Mouse (Mus musculus) left cerebral cortex, postnatal 36 days (tissue): ENCODE results near the gene Fcgrt. TPM values are rescaled to one million over a fixed set of nuclear protein-coding genes. Genes with fewer than 3 reads are reported as not detected.
"Not testable (repeated sequence)": the region's sequence is repeated elsewhere in the genome, so short reads cannot be mapped to it uniquely, and the experiment has no call there.

ENCODE experiments used
- DNase-seq, 2 experiments: peaks; one replicate each; pipeline ENCODE4 v3.0.0; 2021 to 2022; ENCODE audit warnings: low spot score in 2 of 2, mixed read lengths in 1 of 2
- intact Hi-C: fragments of 180-260 bp; cut with DNase I; formaldehyde crosslinking; loops from one replicate; pipeline ENCODE4 v1.15.1; 2025
- total RNA-seq, 2 experiments: library from RNA; stranded (reverse); gene quantifications; 2 replicates each; pipeline ENCODE4 v1.2.3; 2021

Gene Fcgrt
- total RNA-seq = 10 to 100 TPM; 22.3 to 22.7 TPM

DNA sequence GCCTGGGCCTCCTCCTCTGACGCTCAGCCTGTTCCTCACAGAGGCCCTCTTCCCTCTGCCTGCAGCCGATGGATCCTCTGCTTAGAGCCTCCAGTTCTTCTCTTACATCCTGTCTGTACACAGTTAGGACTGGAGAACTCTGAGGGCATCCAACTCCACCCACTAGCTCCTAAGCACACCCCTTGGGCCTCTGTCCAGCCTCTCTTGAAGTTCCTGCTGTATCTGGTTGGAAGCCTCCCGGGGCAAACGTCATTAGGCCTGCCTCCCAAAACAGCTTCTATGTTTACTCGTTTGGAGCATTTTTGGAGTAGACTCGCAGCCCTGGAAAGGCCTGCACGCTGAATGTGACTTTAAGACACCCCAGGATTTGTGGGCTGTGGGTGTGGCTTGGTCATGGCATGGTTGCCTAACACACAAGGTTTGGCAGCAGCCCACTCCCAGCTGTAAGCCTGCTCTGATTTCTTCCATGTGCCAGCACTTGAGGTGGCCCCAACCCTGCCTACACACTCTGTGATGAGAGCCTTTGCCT, at the start of gene Fcgrt:
Fcgrt (minus strand) TSS at position 200 of the 529 bp plus-strand sequence.
- peak; percentile 18 to 33 for DNase-seq
- intact Hi-C loops = no loop called here

DNA sequence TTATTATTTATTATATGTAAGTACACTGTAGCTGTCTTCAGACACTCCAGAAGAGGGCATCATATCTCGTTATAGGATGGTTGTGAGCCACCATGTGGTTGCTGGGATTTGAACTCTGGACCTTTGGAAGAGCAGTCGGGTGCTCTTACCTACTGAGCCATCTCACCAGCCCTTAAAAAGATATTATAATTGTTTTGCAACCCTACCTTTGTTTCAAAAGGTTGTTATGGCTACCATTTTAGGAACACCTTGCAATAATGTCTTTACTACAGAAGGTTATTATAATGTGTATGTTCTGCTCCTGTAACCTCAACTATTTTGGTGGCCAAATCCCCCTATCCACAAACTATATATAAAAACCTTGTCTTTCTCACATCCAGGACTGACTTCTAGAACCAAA, 49.4 kb upstream of the Fcgrt start:
- DNase-seq, intact Hi-C loops: not testable (repeated sequence)

- intact Hi-C loops = no loop called here
- DNase-seq = no peak
Observed at GRCm38 (mm10) chr7:45151303-45151702, 47.7 kb upstream of the Fcgrt start.

GRCm38 (mm10) chr7:45150321-45150720, 46.7 kb upstream of the Fcgrt start:
- no peak for DNase-seq
- intact Hi-C loops = no loop called here

GRCm38 (mm10) chr7:45149545-45149944, 45.9 kb upstream of the Fcgrt start:
- intact Hi-C loops = no loop called here
- no peak for DNase-seq

GRCm38 (mm10) chr7:45148534-45149098, 45.0 kb upstream of the Fcgrt start:
- DNase-seq = no peak
- intact Hi-C loops = no loop called here

GRCm38 (mm10) chr7:45147899-45148298, 44.2 kb upstream of the Fcgrt start:
- DNase-seq = no peak
- intact Hi-C loops = no loop called here

DNA sequence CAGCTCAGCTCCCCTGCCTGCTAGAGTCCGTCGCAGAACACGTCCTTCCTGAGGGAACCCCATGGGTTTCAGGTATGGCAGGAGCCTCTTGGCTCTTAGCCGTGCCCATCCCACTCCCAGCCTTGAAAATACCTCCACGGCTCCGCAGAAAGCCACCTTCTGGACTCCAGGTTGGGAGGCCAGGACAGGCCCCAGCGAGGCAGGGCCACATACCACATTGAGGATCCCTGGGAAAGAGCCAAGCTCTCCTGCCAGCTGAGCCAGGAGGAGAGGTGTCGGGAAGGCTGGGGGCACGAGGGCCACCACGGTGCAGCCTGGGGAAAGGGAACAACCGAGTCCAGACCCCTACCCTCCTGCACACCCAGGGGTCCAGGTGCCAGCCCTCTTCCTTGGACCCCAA, 43.6 kb upstream of the Fcgrt start:
- no peak for DNase-seq
- intact Hi-C loops = no loop called here

- DNase-seq = no peak
- intact Hi-C loops = no loop called here
Observed at GRCm38 (mm10) chr7:45145460-45145859, 41.8 kb upstream of the Fcgrt start.

GRCm38 (mm10) chr7:45144368-45145174, 40.9 kb upstream of the Fcgrt start:
- DNase-seq = no peak
- intact Hi-C loops = no loop called here

GRCm38 (mm10) chr7:45141914-45142313, 38.3 kb upstream of the Fcgrt start:
- no peak for DNase-seq
- intact Hi-C loops = no loop called here

DNA sequence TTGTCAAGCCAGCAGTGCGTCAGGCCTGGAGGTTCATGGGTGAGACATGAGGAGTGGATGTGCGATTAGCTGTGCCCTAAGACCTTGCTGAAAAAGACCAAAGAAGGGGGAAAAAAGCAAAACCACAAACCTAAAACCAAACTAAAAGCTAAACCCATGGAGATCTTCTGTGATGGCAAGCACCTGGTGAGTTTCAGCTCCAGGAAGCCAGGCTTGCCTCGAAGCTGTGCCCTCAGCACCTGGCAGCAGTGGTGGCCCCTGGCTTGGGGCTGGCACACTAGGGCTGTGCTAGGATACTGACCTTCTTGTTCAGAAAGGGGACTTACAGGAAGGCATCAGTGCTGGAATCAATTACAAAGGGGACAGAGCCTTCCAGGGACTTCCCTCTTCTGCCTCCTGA, 37.7 kb upstream of the Fcgrt start:
- no peak for DNase-seq
- intact Hi-C loops = no loop called here

- intact Hi-C loops = no loop called here
- DNase-seq = no peak
Observed at GRCm38 (mm10) chr7:45139904-45140723, 36.5 kb upstream of the Fcgrt start.

GRCm38 (mm10) chr7:45138403-45138802, 34.8 kb upstream of the Fcgrt start:
- intact Hi-C loops = no loop called here

DNA sequence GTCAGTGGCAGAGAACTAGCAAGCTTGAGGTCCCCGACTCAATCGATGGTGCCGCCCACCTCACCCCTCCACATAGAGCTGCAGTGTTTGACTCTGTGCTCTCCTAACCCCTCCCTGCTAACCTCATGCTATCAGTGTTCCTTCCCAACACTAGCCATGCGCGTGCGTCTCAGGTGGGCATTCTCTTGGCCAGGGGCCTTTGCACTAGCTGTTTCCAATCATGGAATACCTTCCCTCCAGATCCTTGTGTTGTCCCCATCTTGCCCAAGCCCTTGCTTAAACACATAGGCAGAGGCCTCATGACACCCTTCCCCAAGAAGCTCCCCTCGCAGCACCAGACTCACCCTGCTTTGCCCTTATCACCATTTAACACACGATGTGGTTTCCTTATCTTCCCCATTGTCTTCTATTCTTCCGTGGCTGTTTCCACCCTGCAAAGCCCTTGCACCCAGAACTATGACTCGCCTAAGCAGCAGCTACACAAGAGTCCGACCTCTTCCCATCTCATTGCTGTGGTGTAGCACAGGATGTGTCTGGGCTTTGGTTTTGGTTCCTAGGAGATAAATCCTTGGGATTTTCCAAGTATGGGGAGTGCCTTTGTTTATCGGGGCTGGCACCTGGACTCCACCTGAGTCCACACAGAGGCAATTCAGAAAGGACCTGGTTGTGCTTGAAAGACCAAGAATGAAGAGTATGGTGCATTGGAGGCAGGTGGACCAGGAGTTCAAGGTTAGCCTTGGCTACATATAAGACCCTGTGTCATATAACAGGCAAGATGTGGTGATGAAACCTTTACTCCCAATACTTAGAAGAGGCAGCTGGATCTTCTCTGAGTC, 33.7 kb upstream of the Fcgrt start:
- DNase-seq = no peak
- intact Hi-C loops = loop anchor here (2.0 kb wide), 1 partner anchor 59 kb away; no protein-coding TSS in a partner anchor

More at GRCm38 (mm10) chr7:45138403-45138802, 34.8 kb upstream of the Fcgrt start:
- DNase-seq = no peak

GRCm38 (mm10) chr7:45135993-45136567, 32.4 kb upstream of the Fcgrt start, which contains the start of the genes Gm45713 and Flt3l:
Gene Gm45713, minus strand, starts transcription at chr7:45136231.
Gene Flt3l, minus strand, starts transcription at chr7:45136432.
- intact Hi-C loops = loop anchor here (2.0 kb wide), 1 partner anchor 57 kb away; no protein-coding TSS in a partner anchor
- peak; percentile 80 to 86 for DNase-seq

GRCm38 (mm10) chr7:45135370-45135769, 31.7 kb upstream of the Fcgrt start:
- intact Hi-C loops = no loop called here
- no peak for DNase-seq

DNA sequence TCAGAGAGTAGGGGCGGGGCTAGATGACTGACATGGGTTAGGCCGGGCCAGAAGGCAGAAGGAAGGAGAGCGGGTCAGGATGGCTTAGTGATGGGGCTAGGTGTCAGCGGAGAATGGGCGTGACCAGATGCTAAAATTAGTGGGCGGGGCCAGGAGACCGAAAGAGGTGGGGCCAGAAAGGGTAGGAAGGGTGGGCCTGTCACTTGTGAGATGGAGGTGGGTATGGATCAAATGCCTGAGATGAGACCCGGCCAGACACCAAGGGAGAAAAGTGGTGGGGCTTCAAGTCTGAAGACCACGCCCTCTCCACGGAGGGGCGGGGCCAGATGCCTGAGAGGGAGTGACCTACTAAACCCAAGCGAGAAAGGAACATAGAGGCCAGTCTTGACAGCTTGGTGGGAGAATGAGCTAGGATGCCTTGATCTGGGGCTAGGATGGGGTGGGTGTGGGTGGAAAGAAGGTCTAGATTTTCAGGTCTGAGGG, 30.9 kb upstream of the Fcgrt start:
- intact Hi-C loops = no loop called here
- no peak for DNase-seq
